Mouse (Mus musculus): ENCODE results near the gene Ghrhr.

Gene Ghrhr

DNA sequence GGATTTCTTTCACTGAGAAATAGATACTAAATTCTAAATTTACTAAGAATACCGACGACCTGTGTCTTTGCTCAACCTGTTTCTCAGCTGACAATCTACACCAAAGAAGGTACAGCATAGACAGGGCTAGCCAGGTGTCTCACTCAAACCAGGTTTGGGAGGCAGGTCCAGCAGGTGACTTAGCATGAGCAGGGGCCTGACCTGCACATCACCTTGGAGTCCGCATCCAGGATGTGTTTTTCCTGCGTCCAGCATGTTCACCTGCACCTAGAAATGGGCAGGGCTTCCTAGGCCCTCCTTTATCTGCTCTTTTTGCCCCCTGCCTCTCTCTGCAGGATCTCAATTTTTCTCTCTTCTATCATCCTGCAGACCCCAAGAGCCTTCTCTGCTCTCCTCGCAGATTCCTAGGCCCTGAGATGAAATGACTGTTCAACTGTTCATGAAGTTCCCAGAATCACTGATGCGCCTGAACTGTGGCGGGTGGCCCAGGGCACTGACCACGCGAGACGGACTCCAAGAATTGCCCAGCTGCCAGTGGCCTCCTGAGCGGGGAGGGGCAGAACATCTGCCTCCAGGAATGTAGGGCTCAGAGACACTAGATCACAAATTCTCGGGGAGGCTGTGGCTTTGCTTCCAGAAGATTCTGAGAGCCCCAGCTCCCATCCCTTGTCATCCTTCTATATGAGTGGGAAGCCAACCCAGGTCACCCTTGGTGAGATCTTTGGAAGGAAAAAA, 22.2 kb upstream of the Ghrhr start:
- no peak for DNase-seq (ENCODE audit: low spot score)

DNA sequence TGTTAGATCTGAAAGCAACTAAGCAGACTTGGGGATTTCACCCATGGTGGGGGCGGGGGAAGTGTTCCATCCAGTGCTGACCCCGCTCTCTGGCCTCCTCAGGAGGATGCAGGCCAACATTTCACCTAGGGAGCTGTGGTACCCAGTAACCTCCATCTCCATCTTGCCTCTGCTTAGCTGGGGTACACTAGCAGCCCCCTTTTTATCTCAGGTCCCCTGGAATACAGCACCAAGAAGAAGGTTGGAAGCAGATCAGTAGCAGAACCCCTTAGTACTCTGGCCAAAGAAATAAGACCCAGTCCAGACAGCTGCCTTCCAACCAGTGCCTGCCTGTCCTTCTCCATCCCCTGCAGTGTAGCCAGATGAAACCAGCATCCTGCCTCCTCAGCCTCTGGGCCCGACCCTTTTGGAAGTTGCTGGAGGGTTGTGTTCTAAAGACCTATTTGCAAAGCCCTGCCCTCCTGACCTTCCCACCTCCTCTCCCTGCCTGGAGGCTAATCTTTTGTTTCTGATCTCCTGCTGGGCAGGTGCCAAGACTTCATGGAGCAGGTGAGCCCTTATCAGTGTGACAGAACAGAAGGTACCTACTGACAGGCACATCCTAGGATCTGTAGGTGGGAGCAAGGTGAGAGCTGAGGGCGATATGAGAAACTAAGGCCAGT, 21.5 kb upstream of the Ghrhr start:
- no peak for DNase-seq (ENCODE audit: low spot score)

DNA sequence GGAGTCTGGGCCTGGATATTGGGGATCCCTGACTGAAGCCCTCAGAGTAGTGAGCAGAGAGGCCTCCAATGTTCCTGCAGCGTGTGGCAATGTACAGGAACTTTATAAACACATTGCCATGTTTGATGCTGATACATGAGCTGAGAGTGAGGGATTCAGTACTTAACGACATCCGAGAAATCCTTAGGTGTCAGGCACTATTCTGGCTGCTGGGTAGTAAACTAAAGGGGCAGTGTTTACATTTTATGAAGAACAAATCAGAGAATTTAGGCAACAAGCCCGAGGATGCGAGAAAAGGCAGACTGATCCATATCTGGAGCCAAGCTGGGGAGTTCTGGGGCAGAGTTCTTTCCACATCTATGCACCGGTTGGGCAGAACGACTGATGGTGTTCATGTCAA, 20.5 kb upstream of the Ghrhr start:
- no peak for DNase-seq (ENCODE audit: low spot score)

DNA sequence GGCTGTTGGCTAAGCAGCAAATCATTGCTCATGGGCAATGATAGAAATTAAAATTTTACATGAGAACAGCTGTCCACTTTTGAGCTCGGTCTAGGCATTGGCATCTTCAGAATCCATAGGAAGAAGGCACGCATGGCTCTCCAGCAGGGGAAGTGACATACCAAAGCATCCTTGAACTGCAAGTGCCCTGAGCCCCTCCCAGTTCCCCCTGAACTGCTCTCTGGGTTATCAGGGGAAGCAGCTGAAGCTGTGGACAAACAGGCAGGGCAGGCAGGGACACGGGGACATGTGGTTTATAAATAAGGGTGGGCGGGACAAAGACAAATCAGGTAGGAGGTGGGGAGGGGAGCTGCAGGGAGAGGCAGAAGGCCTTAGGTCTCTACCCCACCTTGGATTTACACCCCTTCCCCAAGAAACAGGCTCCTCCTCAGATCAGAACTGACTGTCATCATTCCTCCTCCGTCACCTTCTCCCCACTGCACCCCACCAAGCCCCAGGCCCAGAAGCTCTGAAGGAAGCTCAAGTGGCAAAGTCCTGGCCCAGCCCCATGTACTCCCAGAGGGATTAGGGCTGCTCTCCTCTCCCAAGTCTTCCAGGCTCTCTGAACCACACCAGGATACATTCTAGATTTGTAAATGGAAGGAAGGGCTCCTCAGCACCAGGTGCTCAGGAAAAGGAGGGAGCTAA, 19.9 kb upstream of the Ghrhr start:
- no peak for DNase-seq (ENCODE audit: low spot score)

DNA sequence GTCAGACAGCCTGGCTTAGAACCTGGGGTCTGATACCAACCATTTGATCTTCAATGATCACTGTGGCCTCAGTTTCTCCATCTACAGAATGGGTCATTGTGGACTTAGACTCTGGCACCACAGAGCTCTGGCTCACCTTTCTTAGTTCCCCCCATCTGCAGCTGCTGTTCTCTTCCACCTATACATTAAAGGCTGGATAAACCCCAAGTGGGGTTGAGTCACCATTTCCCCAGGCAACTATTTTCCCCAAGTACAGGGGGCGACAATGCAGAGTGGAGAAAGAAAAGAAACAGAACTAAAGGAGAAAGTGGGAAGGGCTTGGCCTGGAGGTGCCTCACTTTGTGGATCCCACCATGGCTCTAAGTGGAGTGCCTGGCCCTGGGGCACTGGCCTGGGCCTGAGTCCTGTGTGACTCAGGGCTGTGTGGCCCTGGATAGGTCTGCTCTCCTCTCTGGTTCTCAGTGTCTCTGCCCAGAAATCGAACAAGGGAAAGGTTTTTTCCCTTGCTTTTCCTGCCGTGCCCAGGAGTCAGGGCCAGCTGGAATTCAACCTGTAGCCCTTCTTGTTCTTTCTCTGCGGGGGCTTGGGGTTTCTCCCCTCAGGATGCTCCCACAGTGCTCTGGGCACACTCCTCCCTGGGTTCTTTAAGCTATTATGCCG, 19.0 kb upstream of the Ghrhr start:
- DNase-seq (ENCODE audit: low spot score), result no peak

DNA sequence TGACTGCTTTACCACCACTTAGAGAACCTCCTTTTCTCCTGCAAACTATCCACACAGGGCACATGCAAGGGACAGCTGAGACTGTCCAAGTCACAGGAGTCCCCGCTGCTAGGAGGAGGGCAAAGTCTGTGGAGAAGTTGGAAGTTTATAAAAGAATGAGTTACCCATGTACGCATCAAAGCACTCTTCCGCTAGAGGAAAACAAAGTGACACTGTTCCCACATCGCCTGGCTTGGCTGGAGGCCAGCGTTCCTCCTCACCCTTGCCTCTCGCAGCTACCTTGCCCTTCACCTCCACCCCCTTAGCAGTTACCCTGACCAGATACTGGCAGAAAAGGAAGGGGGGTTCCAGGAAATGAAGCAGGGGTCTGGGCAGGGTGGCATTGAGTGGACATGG, 18.5 kb upstream of the Ghrhr start:
- no peak for DNase-seq (ENCODE audit: low spot score)

DNA sequence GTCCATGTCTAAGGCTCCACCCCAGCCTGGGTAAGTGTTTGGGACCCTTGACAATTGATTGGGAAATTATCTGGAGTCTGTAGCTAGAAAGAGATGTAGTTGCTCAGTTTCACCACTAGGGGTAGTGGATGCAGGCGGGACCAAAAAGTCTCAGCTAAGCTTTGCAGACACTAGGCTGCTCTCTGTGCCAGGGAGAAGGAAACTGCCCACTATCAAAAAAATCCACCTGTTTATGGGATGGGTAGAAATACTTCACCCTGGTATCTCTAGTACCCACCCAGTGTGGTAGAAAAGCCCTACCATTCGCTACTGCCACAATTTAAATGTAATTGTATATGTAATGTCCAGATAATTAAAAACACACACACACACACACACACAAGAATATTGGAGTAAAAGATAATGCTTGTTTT, 17.4 kb upstream of the Ghrhr start:
- no peak for DNase-seq (ENCODE audit: low spot score)

DNA sequence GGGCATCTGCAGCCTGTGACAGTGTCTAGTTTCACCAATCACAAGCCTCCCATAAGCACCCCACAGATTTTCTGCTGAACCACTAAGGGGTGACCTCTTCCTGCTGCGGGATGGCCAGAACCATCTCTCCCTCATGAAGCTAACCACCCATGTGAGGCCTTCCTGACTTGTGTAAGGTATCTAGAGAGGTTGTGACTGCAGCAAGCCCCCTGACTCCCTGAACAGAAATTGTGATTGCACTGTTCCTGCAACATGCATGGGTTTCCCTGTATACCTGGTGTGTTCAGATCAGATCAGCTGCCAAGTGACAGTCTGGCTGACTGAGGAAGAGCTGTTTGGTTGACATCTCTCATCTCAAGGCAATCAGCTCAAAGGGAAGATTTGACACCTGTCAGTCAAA, 13.4 kb upstream of the Ghrhr start:
- no peak for DNase-seq (ENCODE audit: low spot score)

DNA sequence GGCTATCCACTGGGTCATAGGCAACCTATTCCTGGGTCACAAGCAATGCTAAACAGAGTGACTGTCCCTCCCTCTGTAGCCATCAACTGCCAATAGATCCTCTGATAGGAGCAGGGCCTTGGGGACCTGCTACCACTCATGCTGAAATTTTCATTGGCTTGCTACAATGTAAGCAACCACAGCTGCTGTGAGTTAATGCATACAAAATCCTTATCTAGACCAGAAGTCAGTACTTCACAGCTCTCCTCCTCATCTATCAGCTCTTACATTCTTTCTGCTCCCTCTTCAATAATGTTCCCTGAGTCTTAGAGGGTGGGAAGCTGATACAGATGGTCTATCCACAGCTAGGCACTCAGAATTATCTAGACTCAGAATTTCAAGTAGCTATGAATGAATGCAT, 9.0 kb upstream of the Ghrhr start:
- DNase-seq (ENCODE audit: low spot score), result no peak

DNA sequence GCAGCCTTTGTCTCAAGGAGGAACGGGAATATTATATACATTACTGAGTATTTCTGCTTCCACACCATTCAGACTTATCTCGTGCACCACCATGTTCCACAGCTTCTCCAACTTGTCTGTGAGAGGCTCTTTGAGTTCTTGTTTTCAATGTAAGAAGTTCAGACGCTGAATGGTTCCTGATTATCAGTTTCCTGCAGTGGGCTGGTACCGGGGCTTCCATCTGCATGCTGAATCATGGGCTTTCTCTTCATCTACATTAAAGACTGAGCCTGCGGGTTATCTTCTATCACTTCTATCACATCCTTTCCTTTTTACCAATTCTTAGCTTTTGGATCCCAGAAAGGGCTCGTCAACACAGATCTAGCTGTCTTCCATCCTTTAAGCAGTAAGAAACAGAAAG, 5.3 kb upstream of the Ghrhr start:
- no peak for DNase-seq (ENCODE audit: low spot score)

DNA sequence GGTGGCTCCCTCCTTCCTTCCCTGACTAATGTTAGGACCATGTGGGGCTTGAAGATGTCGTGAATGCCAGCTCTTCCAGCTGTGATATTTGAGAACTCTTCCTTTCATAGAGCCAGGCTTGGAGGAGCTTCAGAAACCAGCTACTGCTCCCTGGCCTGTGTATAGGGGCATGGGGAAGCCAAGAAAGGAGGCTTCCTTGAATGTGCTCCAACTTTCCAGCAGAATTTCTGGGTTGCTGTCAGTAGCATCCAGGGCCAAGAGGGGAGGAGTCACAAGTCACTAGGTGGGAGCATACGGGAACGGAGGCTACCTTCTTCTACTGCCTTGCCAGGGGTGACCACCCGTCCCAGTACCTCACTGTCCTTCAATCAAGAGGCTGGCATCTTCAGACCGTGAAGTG, 416 bp downstream of the Ghrhr start:
- no peak for DNase-seq (ENCODE audit: low spot score)

DNA sequence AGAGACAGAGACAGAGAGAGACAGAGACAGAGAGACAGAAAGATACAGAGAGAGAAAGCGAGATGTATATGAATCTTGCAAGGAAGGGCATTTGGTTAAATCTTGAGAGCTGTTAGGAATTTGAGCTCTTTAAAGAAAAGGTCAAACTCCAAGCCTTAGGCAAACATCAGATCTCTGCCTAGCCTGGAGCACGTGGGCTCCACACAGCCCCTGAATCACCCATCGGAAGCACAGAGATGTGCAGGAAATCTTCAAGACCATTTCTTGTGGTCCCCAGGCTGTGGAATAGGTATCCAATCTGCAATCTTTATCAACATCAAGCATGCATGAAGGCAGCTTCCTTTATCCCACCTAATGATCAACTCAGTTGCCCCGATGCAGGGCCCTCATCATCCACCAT, 1.4 kb downstream of the Ghrhr start:
- DNase-seq (ENCODE audit: low spot score), result no peak

DNA sequence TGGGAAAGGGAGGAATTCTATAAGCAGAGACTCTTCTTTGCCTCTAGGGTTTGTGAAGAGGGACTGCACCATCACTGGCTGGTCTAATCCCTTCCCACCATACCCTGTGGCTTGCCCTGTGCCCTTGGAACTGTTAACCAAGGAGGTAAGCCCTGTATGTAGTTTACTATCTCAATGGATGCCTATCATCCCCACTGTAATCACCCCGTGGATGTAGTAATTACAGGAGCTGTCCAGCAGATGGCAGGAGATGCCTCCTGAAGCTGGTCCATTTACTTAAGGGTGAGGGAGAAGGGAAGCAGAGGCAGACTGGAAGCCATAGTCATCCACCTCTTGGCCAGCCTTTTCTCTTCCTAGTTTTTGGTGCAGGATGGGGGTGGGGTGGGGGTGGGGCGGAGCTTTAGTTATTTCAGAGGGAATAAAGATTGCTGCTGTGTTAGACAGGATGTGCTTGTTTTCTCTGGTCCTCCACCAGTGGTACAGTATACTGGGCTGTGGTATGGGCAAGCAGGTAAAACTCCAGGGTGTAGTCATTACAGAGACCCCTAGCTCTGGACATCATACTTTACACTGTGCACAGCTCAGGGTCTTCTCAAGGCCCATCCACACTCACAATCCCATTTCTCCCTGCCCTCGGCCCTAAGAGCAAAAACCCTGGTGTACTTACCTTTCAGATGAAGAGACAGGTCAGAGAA, 3.7 kb downstream of the Ghrhr start:
- no peak for DNase-seq (ENCODE audit: low spot score)

DNA sequence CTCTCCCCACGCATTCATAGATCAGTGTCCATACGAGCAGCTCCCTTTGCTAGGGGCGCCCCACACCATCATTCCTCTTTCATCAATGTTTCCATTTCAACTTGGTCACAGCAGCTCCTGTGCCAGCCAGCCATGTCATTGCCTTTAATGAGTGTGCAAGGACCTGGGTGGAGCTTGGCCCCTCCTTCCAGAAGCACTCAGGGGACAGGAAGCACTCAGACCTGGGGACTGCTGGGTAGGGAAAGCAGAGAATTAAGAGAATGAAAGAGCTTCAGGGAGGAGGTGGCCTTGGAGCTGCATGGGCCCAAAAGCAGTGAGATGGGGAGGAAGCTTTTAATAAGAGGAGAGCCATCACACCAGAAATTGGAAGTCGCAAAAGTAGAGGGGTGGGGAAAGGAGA, 5.9 kb downstream of the Ghrhr start:
- DNase-seq (ENCODE audit: low spot score), result no peak

DNA sequence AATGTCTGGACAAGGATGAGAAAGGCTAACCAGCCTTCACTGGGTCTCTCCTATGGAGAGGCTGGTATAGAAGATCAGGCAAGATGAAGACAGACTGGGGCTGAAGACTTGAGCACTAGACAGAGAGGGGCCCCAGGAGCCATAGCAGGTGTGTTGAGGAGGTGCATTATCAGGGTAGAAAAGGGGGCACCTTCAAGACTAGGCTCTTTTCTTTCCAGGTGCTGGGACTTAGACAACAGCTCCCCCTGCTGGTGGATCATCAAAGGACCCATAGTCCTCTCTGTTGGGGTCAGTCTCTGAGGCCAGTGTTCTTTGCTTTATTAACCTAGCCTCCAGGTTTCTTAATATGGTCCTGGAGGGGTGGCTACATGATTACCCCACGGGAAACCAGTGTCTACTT, 7.8 kb downstream of the Ghrhr start:
- peak; percentile 70 for DNase-seq (ENCODE audit: low spot score)

DNA sequence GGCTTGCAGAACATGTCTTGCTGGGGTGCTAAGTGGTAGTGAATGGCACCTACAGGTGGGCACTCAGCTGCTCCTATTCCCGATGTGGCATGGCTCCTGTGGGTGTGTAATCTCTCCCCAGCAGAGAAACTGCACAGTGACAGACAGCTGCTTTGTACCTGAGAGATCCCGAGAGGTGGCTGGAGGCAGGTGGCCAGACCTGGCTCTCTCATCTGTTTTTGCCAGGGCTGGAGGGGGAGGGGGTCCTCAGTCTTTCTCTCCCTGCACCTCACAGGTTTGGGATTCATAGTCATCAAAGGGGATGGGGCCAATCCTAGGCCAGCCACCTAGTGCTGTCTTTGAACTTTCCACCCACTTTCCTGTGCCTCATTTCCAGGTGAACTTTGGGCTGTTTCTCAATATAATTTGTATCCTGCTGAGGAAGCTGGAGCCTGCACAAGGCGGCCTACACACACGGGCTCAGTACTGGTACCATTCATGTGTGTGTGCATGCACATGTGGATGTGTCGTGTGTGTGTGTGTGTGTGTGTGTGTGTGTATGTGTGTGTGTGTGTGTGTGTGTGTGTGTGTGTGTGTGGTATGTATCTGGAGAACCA, 8.4 kb downstream of the Ghrhr start:
- no peak for DNase-seq (ENCODE audit: low spot score)

DNA sequence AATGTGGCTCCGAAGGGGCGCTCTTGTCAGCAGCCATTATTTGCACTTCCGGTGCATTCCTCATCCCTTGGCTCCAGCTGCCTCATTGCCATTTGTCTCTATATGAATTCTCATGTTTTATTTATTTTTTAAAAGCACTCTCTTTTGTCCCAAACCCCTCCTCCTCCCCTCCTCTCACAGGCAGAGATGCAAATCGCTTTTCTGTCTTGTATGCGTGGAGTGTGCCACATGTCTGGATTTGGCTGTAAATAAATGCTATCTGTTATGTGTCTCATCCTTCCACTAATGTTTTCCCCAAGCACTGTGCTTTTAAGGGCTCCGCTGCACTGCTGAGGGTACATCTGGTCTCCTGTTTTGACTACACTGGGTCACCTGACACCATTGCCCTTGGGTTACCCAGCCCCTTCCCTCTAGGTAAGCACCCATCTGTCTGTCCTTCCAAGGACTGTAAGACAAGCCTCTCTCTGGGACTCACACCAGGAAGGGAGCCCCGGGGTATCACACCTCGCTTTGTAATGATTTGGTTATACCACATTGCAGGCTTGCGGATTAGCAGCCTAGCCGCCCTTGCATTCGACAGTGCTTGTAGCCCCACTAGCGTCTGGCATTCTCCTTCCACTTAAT, 12.6 kb downstream of the Ghrhr start:
- no peak for DNase-seq (ENCODE audit: low spot score)

DNA sequence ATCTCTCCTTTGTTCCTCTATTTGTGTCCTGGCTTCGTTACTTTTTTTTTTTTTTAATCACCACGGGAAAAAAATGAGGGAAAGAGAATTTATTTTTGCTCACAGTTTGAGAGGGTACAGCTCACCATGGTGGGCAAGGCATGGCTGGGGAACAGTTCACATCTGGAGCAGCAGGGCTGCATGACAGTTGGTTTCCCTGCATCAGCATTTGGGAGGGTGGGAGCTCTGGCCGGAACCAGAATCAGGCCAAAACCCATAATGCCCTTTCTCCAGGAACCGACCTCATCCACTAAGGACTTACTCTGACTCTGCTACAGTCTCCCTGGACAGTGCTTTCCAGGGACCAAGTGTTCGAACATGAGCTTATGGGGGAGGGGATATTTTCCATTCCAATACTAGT, 13.2 kb downstream of the Ghrhr start:
- DNase-seq (ENCODE audit: low spot score), result no peak

DNA sequence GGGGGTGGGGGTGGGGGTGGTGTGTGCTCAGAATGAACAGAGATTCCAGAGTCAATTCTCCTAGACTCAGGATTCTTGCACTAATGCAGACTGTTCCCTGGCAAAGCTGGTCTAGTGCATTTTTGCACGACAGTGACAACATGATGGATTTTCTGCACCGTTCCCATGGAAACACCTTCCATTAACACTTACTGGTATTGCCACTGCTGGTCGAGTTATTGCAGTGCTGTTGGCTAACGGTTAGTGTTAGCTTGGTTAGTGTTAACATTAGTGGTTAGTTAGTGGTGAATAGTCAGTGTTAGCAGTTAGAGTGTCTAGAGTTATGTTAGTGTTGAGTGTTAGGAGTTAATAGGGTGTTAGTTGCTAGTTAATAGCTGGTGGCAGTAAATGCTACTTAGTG, 15.7 kb downstream of the Ghrhr start:
- DNase-seq (ENCODE audit: low spot score), result no peak

DNA sequence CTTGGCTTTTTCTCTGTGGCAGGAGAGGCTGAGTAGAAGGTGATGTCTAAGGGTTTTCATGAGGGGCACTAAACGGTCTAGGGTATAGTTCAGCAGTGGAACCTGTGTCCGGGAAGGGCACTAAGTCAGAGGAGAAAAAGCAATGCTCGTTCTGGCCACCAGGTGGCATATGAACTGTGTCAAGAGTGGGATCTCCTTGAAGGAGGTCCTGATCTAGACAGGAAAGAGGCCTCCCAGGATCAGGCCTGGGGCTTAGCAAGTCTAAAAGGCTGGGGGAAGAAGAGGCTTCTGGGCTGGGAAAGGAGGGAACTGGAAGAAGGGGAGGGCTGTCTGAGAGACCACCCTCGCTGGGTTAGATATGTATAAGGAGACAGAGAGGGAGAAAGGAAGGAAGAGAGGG, 16.4 kb downstream of the Ghrhr start:
- peak; percentile 74 for DNase-seq (ENCODE audit: low spot score)

DNA sequence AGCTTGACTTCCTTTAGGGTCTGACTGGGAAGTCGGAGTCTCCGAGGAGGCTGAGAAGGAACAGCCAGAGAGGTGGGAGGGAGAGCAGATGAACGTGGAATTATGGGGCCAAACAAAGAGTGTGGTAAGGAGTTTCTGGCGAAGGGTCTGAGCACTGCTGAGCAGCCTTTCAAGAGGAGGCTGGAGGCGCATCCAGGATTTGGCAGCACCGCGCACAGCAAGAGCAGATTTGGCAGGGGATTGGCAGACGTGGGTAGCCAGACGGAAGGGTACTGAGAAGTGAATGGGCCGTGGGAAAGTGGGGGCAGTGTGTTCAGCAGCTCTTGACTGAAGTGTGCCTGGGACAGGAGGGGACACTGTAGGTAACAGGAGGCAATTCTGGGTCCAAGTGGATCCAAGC, 18.8 kb downstream of the Ghrhr start:
- DNase-seq (ENCODE audit: low spot score), result no peak

DNA sequence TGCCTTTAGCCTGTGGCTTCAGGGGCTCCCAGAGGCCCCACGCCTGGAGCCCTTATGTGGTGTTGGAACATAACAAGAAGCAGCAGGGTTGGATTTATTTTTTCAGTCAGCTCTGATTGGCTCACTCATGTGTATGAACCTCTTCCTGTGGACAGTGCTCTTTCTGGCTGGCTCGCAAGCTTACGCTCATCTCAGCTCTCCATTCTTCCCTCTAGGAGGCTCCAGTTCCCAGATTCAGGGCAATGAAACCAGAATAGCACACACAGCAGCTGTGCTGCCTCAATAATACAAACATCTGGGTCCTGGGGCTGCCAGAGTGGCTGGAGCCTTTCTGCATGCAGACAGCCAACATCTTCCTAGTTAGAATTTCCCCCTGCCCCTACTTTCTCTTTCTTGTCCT, 20.1 kb downstream of the Ghrhr start:
- no peak for DNase-seq (ENCODE audit: low spot score)
